Mouse (Mus musculus) megakaryocyte, embryonic 14.5 days (primary cell): Measurements from ENCODE around the gene Hsf4.

ENCODE experiments used
- FLI1 ChIP-seq: IDR thresholded peaks from 2 replicates; pipeline ENCODE4 v1.6.1; 2012; ENCODE audit warnings: low read length, inconsistent platforms, mixed read lengths
- GATA1 ChIP-seq: IDR thresholded peaks from 3 replicates; pipeline ENCODE4 v1.6.1; 2012; ENCODE audit warnings: mixed read lengths, low read length, inconsistent platforms, borderline replicate concordance

DNA sequence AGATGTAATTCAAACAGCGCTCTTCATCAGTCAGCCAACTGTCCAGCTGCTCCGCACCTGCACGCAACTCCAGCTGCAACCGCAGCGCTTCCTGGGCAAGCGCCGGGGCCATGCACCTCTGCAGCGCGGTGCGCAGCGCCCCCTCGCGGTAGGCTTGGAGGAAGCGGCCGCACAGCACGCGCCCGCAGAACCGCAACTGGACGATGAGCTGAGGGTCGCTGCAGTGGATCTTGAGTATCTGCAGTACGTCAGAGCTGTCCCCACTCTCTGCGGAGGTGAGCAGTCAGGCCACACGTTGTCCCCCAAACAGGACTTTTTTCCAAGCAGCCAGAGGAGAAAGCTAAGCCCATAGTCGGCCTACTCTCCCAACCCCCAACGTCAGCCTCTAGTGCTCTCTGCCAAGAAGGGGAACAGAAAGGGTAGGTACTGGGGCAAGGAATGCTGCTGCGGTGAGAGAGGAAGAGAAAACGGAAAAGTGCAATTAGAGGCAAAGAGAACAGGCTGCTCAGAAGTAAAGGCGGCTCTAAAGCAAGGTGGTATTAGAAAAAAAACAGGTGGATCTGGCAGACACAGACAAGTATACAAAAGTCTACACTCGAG is 9.8 kb upstream of the Hsf4 start:
- TF ChIP-seq GATA1 (no peak), FLI1 (no peak)
